Mouse (Mus musculus) intestine, embryonic 16.5 days (tissue): ENCODE data around the gene Aqp2. TPM values are rescaled to one million over a fixed set of nuclear protein-coding genes. Genes with fewer than 3 reads are reported as not detected.
A peak's percentile ranks its signal among the peaks of the same experiment; 100 is the strongest.

Experiments
- ATAC-seq: fragments of 200-750 bp; cut with Nextera tagmentation; 2 replicates; pipeline ENCODE4 v1.8.0; 2017; ENCODE audit warnings: moderate TSS enrichment, moderate library complexity
- H3K27ac ChIP-seq: fragments of 300-500 bp; sonication (generic); 2 replicates; pipeline ENCODE4 v1.5.1; 2014; ENCODE audit warnings: mild to moderate bottlenecking, low read length
- H3K27me3 ChIP-seq: fragments of 300-500 bp; sonication (generic); replicated peaks from 2 replicates; pipeline ENCODE4 v1.6.1; 2014; ENCODE audit warnings: low read length, control low read depth, mixed read lengths; ENCODE audit not compliant: control insufficient read depth, insufficient read depth
- H3K36me3 ChIP-seq: fragments of 300-500 bp; sonication (generic); 2 replicates; pipeline ENCODE4 v1.6.1; 2014; ENCODE audit warnings: low read length, control low read depth; ENCODE audit not compliant: control insufficient read depth, insufficient read depth
- H3K4me1 ChIP-seq: fragments of 300-500 bp; sonication (generic); 2 replicates; pipeline ENCODE4 v1.6.1; 2014; ENCODE audit warnings: low read length, control low read depth, mixed read lengths; ENCODE audit not compliant: control insufficient read depth, insufficient read depth
- H3K4me2 ChIP-seq: fragments of 300-500 bp; sonication (generic); 2 replicates; pipeline ENCODE4 v1.6.1; 2014; ENCODE audit warnings: low read depth, low read length, control low read depth
- H3K4me3 ChIP-seq: fragments of 300-500 bp; sonication (generic); 2 replicates; pipeline ENCODE4 v1.5.1; 2014; ENCODE audit warnings: mild to moderate bottlenecking, low read length
- H3K9ac ChIP-seq: fragments of 300-500 bp; sonication (generic); 2 replicates; pipeline ENCODE4 v1.6.1; 2014; ENCODE audit warnings: low read depth, low read length
- H3K9me3 ChIP-seq: fragments of 300-500 bp; sonication (generic); 2 replicates; pipeline ENCODE4 v1.6.1; 2016; ENCODE audit warnings: low read length, control low read depth; ENCODE audit not compliant: control insufficient read depth
- WGBS: fragments of 180-500 bp; shearing (Covaris S2); extraction: QIAGEN DNeasy Blood & Tissue Kit; methylation state at CpG from one replicate; pipeline ENCODE4 v1.1.7; 2014; 5-methylcytosine and 5-hydroxymethylcytosine counted together
- polyA plus RNA-seq: library from polyadenylated mRNA; unstranded; fragments of >200 nt; fragmentation: Nextera tagmentation; extraction: Ambion mirVana; gene quantifications from 2 replicates; pipeline ENCODE4 v1.2.1, GENCODE M21; 2015

Aqp2 gene
- polyA plus RNA-seq, 1 experiment from 2014 or later, result not detected

DNA sequence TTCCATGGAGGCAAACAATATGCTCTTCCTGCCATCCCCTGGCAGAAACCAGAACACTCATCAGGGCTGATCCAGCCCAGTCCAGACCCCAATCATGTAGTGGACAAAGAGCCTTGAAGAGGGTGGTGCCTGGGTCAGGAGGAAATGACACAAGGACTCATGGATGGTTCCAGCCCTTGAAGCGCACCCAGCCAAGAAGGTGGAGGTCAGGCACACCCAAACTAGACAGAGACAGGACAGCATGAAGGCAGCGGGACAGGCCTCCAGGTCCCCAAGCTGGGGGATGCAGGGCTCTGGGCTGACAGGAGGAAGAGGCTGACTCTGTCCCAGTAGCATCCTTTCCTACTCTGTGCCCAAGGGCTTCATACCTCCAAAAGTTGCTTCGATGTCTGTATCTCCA, 7.7 kb downstream of the Aqp2 start:
- peaks cover 93% of the 10 kb centered on the region for H3K27me3 ChIP-seq
- no peak overlapping the region for H3K4me3 ChIP-seq
- H3K36me3 ChIP-seq, result no peaks in the 10 kb centered on the region
- no peak overlapping the region for H3K9ac ChIP-seq
- H3K9me3 ChIP-seq, result no peaks in the 10 kb centered on the region
- H3K27ac ChIP-seq, result no peak overlapping the region
- WGBS, result 86% methylated on average over 3 of the region's 3 CpGs
- peaks cover 17% of the 10 kb centered on the region for H3K4me1 ChIP-seq
- ATAC-seq, result no peak
- no peak overlapping the region for H3K4me2 ChIP-seq

DNA sequence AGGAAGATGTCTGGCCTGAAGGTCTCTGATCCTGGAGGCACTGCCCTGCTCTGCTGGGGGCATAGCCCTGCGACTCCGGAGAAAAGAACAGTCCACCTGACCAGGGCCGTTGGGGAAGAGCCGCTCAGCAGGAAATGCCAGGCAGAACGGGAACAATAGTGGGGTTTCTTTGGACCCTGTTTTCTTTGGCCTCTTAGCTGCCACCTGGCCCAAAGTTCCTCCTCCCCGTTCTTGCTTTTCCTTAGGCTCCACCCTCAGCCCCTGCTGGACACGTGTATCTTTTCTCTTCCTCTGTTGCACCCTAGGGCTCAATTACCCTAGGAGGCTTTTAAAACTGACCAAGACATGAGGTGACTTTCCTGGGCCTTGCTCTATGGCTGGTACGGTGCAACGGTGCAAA, 10.4 kb downstream of the Aqp2 start:
- Histone ChIP-seq H3K9me3 (no peaks in the 10 kb centered on the region), H3K9ac (no peak overlapping the region), H3K4me1 (peaks cover 12% of the 10 kb centered on the region), H3K36me3 (no peaks in the 10 kb centered on the region), H3K27me3 (peaks cover 98% of the 10 kb centered on the region), H3K4me3 (no peak overlapping the region), H3K4me2 (no peak overlapping the region), H3K27ac (no peak overlapping the region)
- 8% methylated on average over 9 of the region's 9 CpGs for WGBS
- no peak for ATAC-seq

DNA sequence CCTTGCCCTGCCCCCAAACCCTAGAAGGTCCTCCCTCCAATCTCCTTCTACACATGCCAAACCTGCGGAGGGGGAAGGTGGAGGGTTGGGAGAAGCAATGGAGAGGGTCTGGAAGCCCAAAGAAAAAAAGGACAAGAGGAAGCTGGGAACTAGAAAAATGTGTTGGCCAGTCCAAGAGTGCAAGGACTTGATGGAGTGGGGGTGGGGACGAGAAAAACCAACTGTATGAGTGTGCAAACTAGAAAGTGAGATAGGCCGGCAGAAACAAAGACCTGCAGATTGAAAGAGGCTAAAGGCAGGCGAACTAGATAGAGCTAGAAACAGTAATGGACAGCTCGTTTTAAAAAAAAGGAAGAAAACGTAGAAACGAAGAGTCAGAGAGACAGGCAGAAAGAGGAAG, 10.8 kb downstream of the Aqp2 start:
- no peak overlapping the region for H3K4me2 ChIP-seq
- H3K4me3 ChIP-seq, result no peak overlapping the region
- H3K9ac ChIP-seq, result no peak overlapping the region
- H3K4me1 ChIP-seq, result peaks cover 10% of the 10 kb centered on the region
- peaks cover 98% of the 10 kb centered on the region for H3K27me3 ChIP-seq
- no peak overlapping the region for H3K27ac ChIP-seq
- H3K9me3 ChIP-seq, result no peaks in the 10 kb centered on the region
- no peak for ATAC-seq
- no peaks in the 10 kb centered on the region for H3K36me3 ChIP-seq
- WGBS, result 22% methylated on average over 7 of the region's 7 CpGs

DNA sequence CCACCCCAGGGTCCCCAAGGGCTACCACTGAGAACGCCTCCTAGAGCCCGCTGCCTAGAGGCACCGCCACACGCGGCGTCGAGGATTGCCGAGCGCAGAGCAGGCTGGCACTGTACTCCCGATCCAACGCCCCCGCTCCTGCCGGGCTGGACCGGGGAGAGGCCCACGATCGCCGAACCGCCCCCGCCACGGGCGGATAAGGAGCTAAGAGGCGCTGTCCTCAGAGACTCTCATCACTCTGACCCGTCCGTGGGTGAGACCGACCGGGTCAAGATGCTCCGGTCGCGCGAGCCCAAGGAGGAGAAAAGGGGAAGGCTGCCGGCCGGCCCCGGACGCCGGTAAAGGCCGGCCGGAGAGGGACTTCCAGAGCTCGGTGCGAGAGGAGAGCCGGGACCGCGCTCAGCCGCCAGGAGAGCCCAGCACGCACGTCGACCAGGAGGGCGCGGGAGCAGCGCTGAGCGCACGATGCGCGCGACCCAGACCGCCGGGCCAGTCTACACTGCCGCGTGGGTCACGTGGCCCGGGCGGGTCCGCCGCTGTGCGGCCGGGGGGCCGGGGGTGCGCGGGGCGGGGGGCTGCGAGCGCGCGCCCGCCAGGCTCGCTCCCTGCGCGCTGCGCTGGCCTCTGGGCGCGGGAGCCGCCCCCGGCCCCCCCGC, 11.7 kb downstream of the Aqp2 start, which contains the start of gene Aqp5:
Aqp5 (plus strand) TSS at position 354 of the 656 bp plus-strand sequence.
- Histone ChIP-seq H3K27ac (no peak within 1 kb of the TSS), H3K4me3 (peak within 1 kb of the TSS; percentile 45), H3K4me1 (peaks cover 10% of the 10 kb centered on the region), H3K36me3 (no peaks in the 10 kb centered on the region), H3K4me2 (peak within 1 kb of the TSS; percentile 74), H3K9ac (no peak within 1 kb of the TSS), H3K27me3 (peaks cover 98% of the 10 kb centered on the region), H3K9me3 (no peaks in the 10 kb centered on the region)
- ATAC-seq, result 0 out of 2 replicates have a peak, but pooled peaks have one; percentile 42
- 2% methylated on average over 72 of the region's 83 CpGs for WGBS

DNA sequence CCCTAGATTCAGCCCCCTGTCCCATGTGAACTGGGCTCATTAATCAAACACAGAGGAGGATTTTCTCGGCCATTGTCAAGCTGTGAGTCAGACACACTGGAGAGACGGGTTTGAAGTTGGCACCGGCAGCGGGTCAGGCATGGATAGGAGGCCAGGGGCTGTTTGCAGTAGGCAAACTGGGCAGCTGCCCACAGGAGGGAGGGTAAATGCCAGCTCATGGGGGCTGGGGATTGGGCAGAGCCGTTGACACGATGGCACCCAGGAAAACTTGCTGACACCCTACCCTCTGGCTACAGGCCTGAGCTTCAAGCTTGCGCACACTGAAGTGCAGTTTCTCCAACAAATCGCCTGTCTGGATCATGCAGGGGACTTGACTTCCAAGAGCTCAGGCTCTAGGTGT, 13.3 kb downstream of the Aqp2 start:
- Histone ChIP-seq H3K36me3 (no peaks in the 10 kb centered on the region), H3K4me2 (no peak overlapping the region), H3K27me3 (peaks cover 85% of the 10 kb centered on the region), H3K4me1 (peaks cover 13% of the 10 kb centered on the region), H3K27ac (no peak overlapping the region), H3K4me3 (no peak overlapping the region), H3K9ac (no peak overlapping the region), H3K9me3 (no peaks in the 10 kb centered on the region)
- no peak for ATAC-seq
- WGBS, result 69% methylated on average over 8 of the region's 8 CpGs

DNA sequence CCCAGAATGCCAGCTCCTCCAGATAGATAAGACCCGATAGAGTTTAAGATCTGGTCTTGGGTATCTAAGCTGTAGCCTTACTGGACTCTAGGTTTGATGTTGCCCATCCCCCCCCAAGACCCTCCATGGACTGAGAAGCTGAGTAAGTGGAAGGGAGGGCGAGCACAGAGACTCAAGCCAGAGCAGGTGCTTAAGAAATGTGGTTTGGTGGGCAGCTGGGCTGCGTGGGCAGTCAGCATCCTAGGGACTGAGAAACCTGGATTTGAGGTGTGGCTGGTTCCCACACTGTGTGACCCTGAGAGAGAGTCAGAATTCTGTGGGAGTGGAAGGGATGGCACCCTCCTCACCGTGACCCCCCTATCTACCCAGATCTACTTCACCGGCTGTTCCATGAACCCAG, 14.0 kb downstream of the Aqp2 start:
- Histone ChIP-seq H3K4me1 (peaks cover 13% of the 10 kb centered on the region), H3K9ac (no peak overlapping the region), H3K36me3 (no peaks in the 10 kb centered on the region), H3K9me3 (no peaks in the 10 kb centered on the region), H3K27ac (no peak overlapping the region), H3K4me2 (no peak overlapping the region), H3K4me3 (no peak overlapping the region), H3K27me3 (peaks cover 81% of the 10 kb centered on the region)
- ATAC-seq, result no peak
- 81% methylated on average over 5 of the region's 5 CpGs for WGBS

DNA sequence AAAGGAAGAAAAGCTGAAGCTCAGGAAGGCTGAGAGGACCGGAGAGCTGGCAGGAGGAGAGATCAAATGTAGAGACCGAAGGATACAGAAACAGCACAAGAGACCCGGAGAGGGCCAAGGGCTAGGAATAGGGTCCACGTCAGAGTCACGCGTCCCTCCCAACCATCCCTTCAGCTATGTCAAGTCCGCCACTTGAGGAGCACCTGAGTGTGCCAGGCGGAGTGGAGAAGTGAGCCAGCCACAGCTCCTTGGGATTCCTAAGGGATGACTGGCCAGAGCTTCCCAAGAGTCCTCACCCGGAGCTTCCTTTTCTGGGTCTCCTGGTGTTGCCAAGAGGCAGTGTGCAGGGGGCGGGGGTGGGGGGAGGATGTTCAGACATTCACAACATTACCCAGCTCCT, 16.1 kb downstream of the Aqp2 start:
- Histone ChIP-seq H3K27me3 (peaks cover 74% of the 10 kb centered on the region), H3K4me2 (no peak overlapping the region), H3K4me1 (peaks cover 13% of the 10 kb centered on the region), H3K9ac (no peak overlapping the region), H3K27ac (no peak overlapping the region), H3K4me3 (no peak overlapping the region), H3K36me3 (no peaks in the 10 kb centered on the region), H3K9me3 (no peaks in the 10 kb centered on the region)
- ATAC-seq, result no peak
- 78% methylated on average over 10 of the region's 10 CpGs for WGBS

DNA sequence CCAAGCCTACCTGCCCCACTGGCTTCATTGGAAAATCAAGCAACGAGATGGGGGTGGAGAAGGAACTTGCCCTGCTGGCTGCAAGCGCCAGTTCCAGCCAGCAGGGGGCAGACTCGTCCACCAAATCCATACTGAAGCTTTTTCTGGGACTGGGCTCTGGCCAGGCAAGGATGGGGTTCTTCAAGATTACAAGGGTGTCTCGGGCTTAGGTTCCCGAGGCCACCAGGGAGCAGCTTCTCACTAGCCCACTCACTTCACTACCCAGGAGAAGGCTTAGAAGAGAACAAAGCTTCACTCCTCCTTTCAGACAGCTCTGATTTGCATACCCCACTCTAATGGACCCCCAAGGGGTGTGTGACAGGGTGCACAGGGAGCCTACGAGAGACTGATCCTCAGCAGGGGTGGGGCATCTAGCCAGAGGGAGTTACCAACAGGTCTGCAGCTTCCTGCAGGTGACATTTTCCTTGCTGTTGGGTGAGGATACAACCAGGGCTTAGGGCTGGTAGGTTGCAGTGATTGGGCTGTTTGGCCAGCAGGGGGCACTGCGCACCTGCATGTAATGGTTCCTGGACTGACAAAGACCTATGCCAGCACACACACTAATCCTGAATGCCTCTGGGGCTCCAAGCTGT, 17.3 kb downstream of the Aqp2 start:
- Histone ChIP-seq H3K27ac (no peak overlapping the region), H3K27me3 (peaks cover 62% of the 10 kb centered on the region), H3K4me1 (peaks cover 3% of the 10 kb centered on the region; the same call in 1 of the 2 replicates), H3K9ac (no peak overlapping the region), H3K4me3 (no peak overlapping the region), H3K9me3 (no peaks in the 10 kb centered on the region), H3K4me2 (no peak overlapping the region), H3K36me3 (no peaks in the 10 kb centered on the region)
- 0% methylated on average over 7 of the region's 7 CpGs for WGBS
- peak; percentile 88 for ATAC-seq

DNA sequence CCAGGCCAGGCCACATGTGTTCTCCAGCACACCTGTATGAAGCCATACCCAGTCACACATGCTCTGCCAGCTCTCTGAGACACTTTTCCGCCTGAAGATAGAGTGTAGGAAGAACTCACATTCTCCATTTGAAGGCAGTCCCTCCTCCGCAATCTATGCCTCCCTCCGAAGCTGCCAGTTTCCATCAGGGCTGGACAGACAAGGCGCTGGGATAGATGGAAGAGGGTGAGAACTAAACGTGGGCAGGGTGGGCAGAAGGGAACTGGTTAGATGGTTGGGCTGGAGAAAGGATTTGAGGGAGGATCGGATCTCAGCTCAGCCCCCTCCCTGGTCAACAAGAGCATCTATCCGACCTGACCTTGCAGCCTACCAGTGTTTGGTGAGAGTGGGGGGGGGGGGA, 18.0 kb downstream of the Aqp2 start:
- H3K4me2 ChIP-seq, result no peak overlapping the region
- H3K27ac ChIP-seq, result no peak overlapping the region
- WGBS, result 57% methylated on average over 7 of the region's 7 CpGs
- H3K9ac ChIP-seq, result no peak overlapping the region
- no peak overlapping the region for H3K4me3 ChIP-seq
- H3K36me3 ChIP-seq, result no peaks in the 10 kb centered on the region
- ATAC-seq, result no peak
- peaks cover 55% of the 10 kb centered on the region for H3K27me3 ChIP-seq
- H3K9me3 ChIP-seq, result no peaks in the 10 kb centered on the region
- H3K4me1 ChIP-seq, result peaks cover 3% of the 10 kb centered on the region; the same call in 1 of the 2 replicates
